Mouse (Mus musculus): ENCODE results near the gene Raet1d. TPM values are rescaled to one million over a fixed set of nuclear protein-coding genes. Genes with fewer than 3 reads are reported as not detected.

Raet1d gene
- polyA plus RNA-seq, 1 experiment, result 0.16 TPM

Other genes starting within 250 kb of the Raet1d start
- gene E030030I06Rik, start 211.3 kb upstream of the Raet1d start, polyA plus RNA-seq (2012; rRNA removed), result 0.36 and 0.67 TPM in 2 replicates
- gene Raet1e, start 202.0 kb upstream of the Raet1d start, polyA plus RNA-seq (2012; rRNA removed), result not detected in 2 replicates
- 0.22 and 0.50 TPM in 2 replicates for gene H60b, start 202.0 kb upstream of the Raet1d start, polyA plus RNA-seq (2012; rRNA removed)

All from frontal cortex, adult 2 months (tissue).